Mouse (Mus musculus): ENCODE measurements at regions not wholly inside any gene's neighbourhood (a gene's known extent, or its start where the extent isn't known, plus 50 kb on each side); places are given as distances from the start of the nearest gene placed in this dataset.

- no peak for ATAC-seq (replicated peaks; ENCODE audit: poor library complexity, severe bottlenecking)
These were observed 227.2 kb upstream of the Adamts16 start for GRCm38 (mm10) chr13:71068757-71069201.

GRCm38 (mm10) chr13:71068011-71068410 lies 226.4 kb upstream of the Adamts16 start:
- no peak for ATAC-seq (replicated peaks; ENCODE audit: poor library complexity, severe bottlenecking)

- ATAC-seq (replicated peaks; ENCODE audit: poor library complexity, severe bottlenecking): no peak
These were observed 224.0 kb upstream of the Adamts16 start for GRCm38 (mm10) chr13:71065568-71065967.

GRCm38 (mm10) chr13:71064590-71065307 lies 223.1 kb upstream of the Adamts16 start:
- ATAC-seq (replicated peaks; ENCODE audit: poor library complexity, severe bottlenecking): no peak

GRCm38 (mm10) chr13:71053361-71054264 lies 212.0 kb upstream of the Adamts16 start:
- no peak for ATAC-seq (replicated peaks; ENCODE audit: poor library complexity, severe bottlenecking)

- ATAC-seq (replicated peaks; ENCODE audit: poor library complexity, severe bottlenecking): no peak
These were observed 209.0 kb upstream of the Adamts16 start for GRCm38 (mm10) chr13:71050646-71051045.

GRCm38 (mm10) chr13:71036000-71036399 lies 194.4 kb upstream of the Adamts16 start:
- ATAC-seq (replicated peaks; ENCODE audit: poor library complexity, severe bottlenecking): no peak

- no peak for ATAC-seq (replicated peaks; ENCODE audit: poor library complexity, severe bottlenecking)
These were observed 193.5 kb upstream of the Adamts16 start for GRCm38 (mm10) chr13:71034926-71035687.

- ATAC-seq (replicated peaks; ENCODE audit: poor library complexity, severe bottlenecking): no peak
These were observed 166.6 kb upstream of the Adamts16 start for GRCm38 (mm10) chr13:71008216-71008615.

- ATAC-seq (replicated peaks; ENCODE audit: poor library complexity, severe bottlenecking): peak; percentile 66
These were observed 164.5 kb upstream of the Adamts16 start for GRCm38 (mm10) chr13:71006117-71006516.

- ATAC-seq (replicated peaks; ENCODE audit: poor library complexity, severe bottlenecking): no peak
These were observed 161.9 kb upstream of the Adamts16 start for GRCm38 (mm10) chr13:71003517-71003916.

- ATAC-seq (replicated peaks; ENCODE audit: poor library complexity, severe bottlenecking): peak; percentile 50; the same call in 1 of the 2 replicates
These were observed 159.7 kb upstream of the Adamts16 start for GRCm38 (mm10) chr13:71001278-71001677.

- no peak for ATAC-seq (replicated peaks; ENCODE audit: poor library complexity, severe bottlenecking)
These were observed 158.9 kb upstream of the Adamts16 start for GRCm38 (mm10) chr13:71000422-71001008.

- ATAC-seq (replicated peaks; ENCODE audit: poor library complexity, severe bottlenecking): no peak
These were observed 151.9 kb upstream of the Adamts16 start for GRCm38 (mm10) chr13:70993522-70993921.

- ATAC-seq (replicated peaks; ENCODE audit: poor library complexity, severe bottlenecking): no peak
These were observed 148.5 kb upstream of the Adamts16 start for GRCm38 (mm10) chr13:70989999-70990645.

- no peak for ATAC-seq (replicated peaks; ENCODE audit: poor library complexity, severe bottlenecking)
These were observed 137.7 kb upstream of the Adamts16 start for GRCm38 (mm10) chr13:70979344-70979743.

GRCm38 (mm10) chr13:70978547-70979307 lies 137.1 kb upstream of the Adamts16 start:
- no peak for ATAC-seq (replicated peaks; ENCODE audit: poor library complexity, severe bottlenecking)

GRCm38 (mm10) chr13:70969596-70969995 lies 128.0 kb upstream of the Adamts16 start:
- ATAC-seq (replicated peaks; ENCODE audit: poor library complexity, severe bottlenecking): no peak

GRCm38 (mm10) chr13:70967781-70968180 lies 126.2 kb upstream of the Adamts16 start:
- no peak for ATAC-seq (replicated peaks; ENCODE audit: poor library complexity, severe bottlenecking)
